Mouse (Mus musculus) neural tube, embryonic 12.5 days (tissue): ENCODE results near the gene Dennd6b. TPM values are rescaled to one million over a fixed set of nuclear protein-coding genes. Genes with fewer than 3 reads are reported as not detected.

ENCODE experiments used
- ATAC-seq: fragments of 200-750 bp; cut with Nextera tagmentation; 2 replicates; pipeline ENCODE4 v1.8.0; 2017; ENCODE audit warnings: low read depth, mild to moderate bottlenecking, moderate TSS enrichment, moderate library complexity; ENCODE audit not compliant: low FRiP score
- H3K27ac ChIP-seq: fragments of 300-500 bp; sonication (generic); 2 replicates; pipeline ENCODE4 v1.5.1; 2016
- H3K27me3 ChIP-seq: fragments of 300-500 bp; sonication (generic); replicated peaks from 2 replicates; pipeline ENCODE4 v1.6.1; 2016; ENCODE audit warnings: mild to moderate bottlenecking
- H3K36me3 ChIP-seq: fragments of 300-500 bp; sonication (generic); 2 replicates; pipeline ENCODE4 v1.6.1; 2016; ENCODE audit warnings: mild to moderate bottlenecking
- H3K4me1 ChIP-seq: fragments of 300-500 bp; sonication (generic); 2 replicates; pipeline ENCODE4 v1.6.1; 2016
- H3K4me2 ChIP-seq: fragments of 300-500 bp; sonication (generic); replicated peaks from 2 replicates; pipeline ENCODE4 v1.6.1; 2016; ENCODE audit warnings: mild to moderate bottlenecking
- H3K4me3 ChIP-seq: fragments of 300-500 bp; sonication (generic); 2 replicates; pipeline ENCODE4 v1.5.1; 2016
- H3K9ac ChIP-seq: fragments of 300-500 bp; sonication (generic); 2 replicates; pipeline ENCODE4 v1.6.1; 2016; ENCODE audit warnings: mild to moderate bottlenecking
- H3K9me3 ChIP-seq: fragments of 300-500 bp; sonication (generic); 2 replicates; pipeline ENCODE4 v1.6.1; 2016; ENCODE audit warnings: mild to moderate bottlenecking
- WGBS: fragments of 180-500 bp; shearing (Covaris S2); methylation state at CpG from one replicate; pipeline ENCODE4 v1.1.7; 2016; 5-methylcytosine and 5-hydroxymethylcytosine counted together
- polyA plus RNA-seq: library from polyadenylated mRNA; unstranded; fragments of >200 nt; fragmentation: Nextera tagmentation; extraction: Ambion mirVana; gene quantifications from 2 replicates; pipeline ENCODE4 v1.2.1, GENCODE M21; 2016

The Dennd6b gene
- polyA plus RNA-seq, 1 experiment from 2014 or later: 62.6 TPM

DNA sequence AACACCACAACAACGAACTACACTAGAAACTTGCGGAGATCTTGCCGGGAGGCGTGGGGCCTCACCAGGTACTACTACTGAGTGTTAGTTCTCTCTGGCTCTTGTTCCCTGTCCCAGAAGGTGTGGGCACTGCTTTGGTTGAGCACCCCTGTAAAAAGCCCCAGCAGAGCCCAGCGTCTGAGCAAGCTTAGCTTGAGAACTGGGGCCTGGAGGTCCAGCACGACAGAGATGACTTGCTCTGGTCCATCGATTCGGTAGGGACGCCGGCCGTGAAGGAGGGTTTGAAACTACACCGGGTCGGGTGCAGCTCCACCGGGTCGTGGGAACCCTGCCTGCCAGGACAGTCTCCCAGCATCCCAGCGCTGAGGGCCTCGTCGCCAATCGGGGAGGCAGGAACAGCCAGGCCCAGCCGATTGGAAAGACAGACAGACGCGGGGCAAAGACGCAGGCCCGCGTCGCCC is 16.2 kb downstream of the Dennd6b start:
- H3K4me1 ChIP-seq: peaks cover 52% of the 10 kb centered on the region
- H3K27ac ChIP-seq: peak overlapping the region; percentile 84
- under 1% methylated on average over 26 of the region's 26 CpGs for WGBS
- H3K4me2 ChIP-seq: peak overlapping the region; percentile 89
- H3K4me3 ChIP-seq: peak overlapping the region; percentile 83
- H3K27me3 ChIP-seq: no peaks in the 10 kb centered on the region
- no peak; the same call in 1 of the 2 replicates for ATAC-seq
- H3K9ac ChIP-seq: peak overlapping the region; percentile 96
- peaks cover 8% of the 10 kb centered on the region for H3K36me3 ChIP-seq
- H3K9me3 ChIP-seq: no peaks in the 10 kb centered on the region

DNA sequence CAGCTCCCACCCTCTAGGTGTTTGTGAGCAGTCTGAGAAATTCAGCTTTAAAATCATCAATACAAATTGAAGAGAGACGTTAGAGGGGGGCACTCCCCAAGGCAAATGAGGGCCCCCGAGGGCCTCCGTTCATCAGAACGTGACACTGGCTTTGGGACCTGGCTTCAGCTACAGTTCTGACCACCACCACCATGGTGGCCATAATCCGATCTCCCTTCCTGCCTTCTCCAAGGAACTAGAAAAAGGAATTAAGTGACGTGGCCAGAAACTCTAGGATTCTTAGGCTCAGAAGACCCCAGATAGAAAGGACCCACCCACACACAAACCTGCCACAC is 16.7 kb downstream of the Dennd6b start:
- WGBS: 3% methylated on average over 6 of the region's 6 CpGs
- peaks cover 57% of the 10 kb centered on the region for H3K4me1 ChIP-seq

DNA sequence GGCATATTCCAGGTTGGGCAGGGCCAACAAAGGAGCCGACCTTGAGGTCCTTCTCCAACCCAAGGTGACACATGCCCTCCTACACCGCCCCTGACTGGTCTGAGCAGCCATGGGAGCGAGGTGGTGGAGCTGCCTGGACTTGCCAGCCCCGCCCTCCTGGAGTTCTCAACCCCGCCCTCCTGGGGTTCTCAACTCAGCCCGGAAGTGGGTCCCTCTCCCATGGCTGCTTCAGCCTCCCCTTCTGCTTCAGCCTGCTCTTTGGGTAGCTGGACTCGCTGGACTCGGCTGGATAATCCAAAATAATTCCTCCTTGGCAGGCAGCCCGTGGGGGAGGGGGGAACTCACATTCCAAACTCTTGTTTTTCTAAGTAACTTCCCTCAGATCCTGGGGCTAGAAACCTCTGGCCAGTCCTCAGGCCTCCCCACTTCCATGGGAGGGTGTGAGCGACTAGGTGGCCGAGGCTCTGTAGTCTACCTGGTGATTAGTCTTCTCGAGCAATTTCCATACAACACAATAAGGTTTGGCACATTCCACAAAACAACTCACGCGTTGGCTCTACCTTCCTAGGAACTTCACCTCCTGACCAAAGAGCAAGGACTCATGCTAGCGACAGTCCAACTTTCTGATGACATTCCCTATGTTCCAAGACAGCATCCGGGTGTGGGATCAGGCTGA is 17.2 kb downstream of the Dennd6b start:
- H3K36me3 ChIP-seq: no peaks in the 10 kb centered on the region
- 7% methylated on average over 16 of the region's 16 CpGs for WGBS
- no peak for ATAC-seq
- 0 out of 2 replicates have a peak, but pooled peaks cover 6% of the 10 kb centered on the region for H3K27me3 ChIP-seq
- no peaks in the 10 kb centered on the region for H3K9me3 ChIP-seq
- peak overlapping the region; percentile 89 for H3K4me2 ChIP-seq
- H3K27ac ChIP-seq: no peak overlapping the region
- H3K4me1 ChIP-seq: peaks cover 62% of the 10 kb centered on the region
- peak overlapping the region; percentile 83 for H3K4me3 ChIP-seq
- H3K9ac ChIP-seq: peak overlapping the region; percentile 96

More for the DNA sequence above, 16.7 kb downstream of the Dennd6b start:
- no peak for ATAC-seq
- H3K36me3 ChIP-seq: peaks cover 3% of the 10 kb centered on the region
- 0 out of 2 replicates have a peak, but pooled peaks cover 5% of the 10 kb centered on the region for H3K27me3 ChIP-seq
- H3K27ac ChIP-seq: no peak overlapping the region
- H3K9ac ChIP-seq: peak overlapping the region; percentile 96
- peak overlapping the region; percentile 89 for H3K4me2 ChIP-seq
- H3K9me3 ChIP-seq: no peaks in the 10 kb centered on the region
- H3K4me3 ChIP-seq: peak overlapping the region; percentile 83

DNA sequence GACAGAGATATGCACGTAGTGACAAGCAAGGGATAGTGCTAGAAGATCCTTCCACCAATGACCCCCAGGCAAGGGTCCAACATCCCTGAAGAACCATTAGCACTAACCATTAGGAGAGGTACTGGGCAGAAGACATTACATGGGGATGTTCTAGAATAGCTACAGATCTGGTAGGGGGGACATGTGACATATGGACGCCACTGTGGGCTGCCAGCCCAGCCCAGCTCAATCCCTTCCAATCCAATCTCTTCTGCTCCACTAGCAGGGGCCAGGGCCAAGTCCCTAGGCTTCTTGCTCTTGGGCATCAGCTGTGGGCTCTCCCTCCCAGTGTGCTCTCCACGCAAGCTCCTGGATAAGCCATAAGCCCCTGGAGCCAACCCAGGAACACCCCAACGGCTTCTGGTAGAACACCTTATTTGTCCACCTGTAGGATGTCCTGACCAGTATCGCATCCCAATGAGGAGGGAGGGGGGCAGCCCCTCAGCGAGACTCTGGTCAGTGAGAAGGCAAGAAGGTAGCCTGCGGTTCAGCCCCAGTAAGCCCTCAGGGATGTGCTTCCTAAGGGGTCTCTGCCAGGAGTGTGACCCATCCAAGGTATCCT is 17.9 kb downstream of the Dennd6b start:
- 79% methylated on average over 7 of the region's 7 CpGs for WGBS

DNA sequence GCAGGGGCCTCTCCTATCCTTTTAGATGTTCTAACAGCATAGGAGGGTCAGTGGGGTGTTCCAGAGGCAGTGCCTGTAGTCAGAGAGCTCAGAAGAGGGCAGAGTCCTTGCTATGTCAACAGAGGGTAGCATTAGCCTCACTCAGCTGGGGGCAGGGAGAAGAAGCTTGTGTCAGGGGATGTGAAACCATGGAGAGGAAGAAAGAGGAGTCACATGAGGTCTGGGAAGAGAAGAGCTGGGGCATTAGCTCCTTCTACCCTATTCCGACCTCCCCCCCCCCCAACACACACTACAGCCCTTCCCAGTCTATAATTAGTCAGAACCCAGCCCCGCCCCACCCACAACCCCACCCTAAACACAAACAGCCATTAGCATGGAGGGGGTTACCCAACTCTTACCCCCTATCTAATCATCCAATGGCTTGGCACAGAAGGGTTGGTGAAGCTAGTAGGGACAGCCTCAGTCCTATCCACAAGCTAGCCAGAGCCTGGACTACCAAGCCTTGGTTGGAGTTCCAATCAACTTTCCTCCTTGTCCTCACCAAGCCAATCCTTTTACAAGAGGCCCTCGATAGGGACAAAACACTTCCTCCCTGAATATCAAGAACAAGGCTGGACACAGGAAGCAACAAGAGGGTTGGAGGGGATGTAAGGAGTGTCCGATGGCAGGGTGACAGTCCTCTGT is 18.6 kb downstream of the Dennd6b start:
- Histone ChIP-seq H3K27ac (no peak overlapping the region), H3K9ac (peak overlapping the region; percentile 96; the same call in 1 of the 2 replicates)

More for the DNA sequence above, 17.9 kb downstream of the Dennd6b start:
- Histone ChIP-seq H3K4me2 (peak overlapping the region; percentile 89), H3K9ac (peak overlapping the region; percentile 96; the same call in 1 of the 2 replicates), H3K4me3 (peak overlapping the region; percentile 83; the same call in 1 of the 2 replicates), H3K27ac (no peak overlapping the region), H3K4me1 (peaks cover 69% of the 10 kb centered on the region), H3K27me3 (0 out of 2 replicates have a peak, but pooled peaks cover 6% of the 10 kb centered on the region), H3K9me3 (no peaks in the 10 kb centered on the region), H3K36me3 (no peaks in the 10 kb centered on the region)
- ATAC-seq: no peak

DNA sequence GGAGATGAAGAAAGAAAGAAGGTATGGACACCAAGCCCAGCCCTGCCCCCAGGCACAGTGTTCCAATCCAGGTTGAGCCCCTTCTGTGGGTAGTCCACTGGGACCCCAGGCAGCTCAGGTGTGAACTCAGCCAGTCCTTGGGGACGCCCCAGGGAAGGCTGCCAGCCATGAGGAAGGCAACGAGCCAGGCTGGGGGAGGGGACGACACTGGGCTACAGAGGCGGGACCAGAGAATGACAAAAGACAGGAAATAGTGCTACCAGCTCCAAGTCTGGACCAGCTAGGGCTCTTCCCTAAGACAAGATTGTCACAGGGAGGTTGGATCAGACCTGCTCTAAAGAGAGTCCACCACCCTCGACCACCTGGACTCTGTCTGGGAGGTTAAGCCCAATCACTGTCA is 19.2 kb downstream of the Dennd6b start:
- Histone ChIP-seq H3K4me1 (peaks cover 77% of the 10 kb centered on the region), H3K9me3 (no peaks in the 10 kb centered on the region), H3K9ac (no peak overlapping the region; the same call in 1 of the 2 replicates), H3K4me2 (peak overlapping the region; percentile 89), H3K4me3 (no peak overlapping the region), H3K36me3 (no peaks in the 10 kb centered on the region), H3K27ac (no peak overlapping the region), H3K27me3 (0 out of 2 replicates have a peak, but pooled peaks cover 6% of the 10 kb centered on the region)
- no peak for ATAC-seq
- 7% methylated on average over 5 of the region's 5 CpGs for WGBS

More for the DNA sequence above, 18.6 kb downstream of the Dennd6b start:
- no peak for ATAC-seq
- Histone ChIP-seq H3K27me3 (0 out of 2 replicates have a peak, but pooled peaks cover 6% of the 10 kb centered on the region), H3K4me2 (peak overlapping the region; percentile 89), H3K9me3 (no peaks in the 10 kb centered on the region), H3K4me1 (peaks cover 76% of the 10 kb centered on the region), H3K36me3 (no peaks in the 10 kb centered on the region), H3K4me3 (no peak overlapping the region)
- WGBS: 79% methylated on average over 3 of the region's 4 CpGs

DNA sequence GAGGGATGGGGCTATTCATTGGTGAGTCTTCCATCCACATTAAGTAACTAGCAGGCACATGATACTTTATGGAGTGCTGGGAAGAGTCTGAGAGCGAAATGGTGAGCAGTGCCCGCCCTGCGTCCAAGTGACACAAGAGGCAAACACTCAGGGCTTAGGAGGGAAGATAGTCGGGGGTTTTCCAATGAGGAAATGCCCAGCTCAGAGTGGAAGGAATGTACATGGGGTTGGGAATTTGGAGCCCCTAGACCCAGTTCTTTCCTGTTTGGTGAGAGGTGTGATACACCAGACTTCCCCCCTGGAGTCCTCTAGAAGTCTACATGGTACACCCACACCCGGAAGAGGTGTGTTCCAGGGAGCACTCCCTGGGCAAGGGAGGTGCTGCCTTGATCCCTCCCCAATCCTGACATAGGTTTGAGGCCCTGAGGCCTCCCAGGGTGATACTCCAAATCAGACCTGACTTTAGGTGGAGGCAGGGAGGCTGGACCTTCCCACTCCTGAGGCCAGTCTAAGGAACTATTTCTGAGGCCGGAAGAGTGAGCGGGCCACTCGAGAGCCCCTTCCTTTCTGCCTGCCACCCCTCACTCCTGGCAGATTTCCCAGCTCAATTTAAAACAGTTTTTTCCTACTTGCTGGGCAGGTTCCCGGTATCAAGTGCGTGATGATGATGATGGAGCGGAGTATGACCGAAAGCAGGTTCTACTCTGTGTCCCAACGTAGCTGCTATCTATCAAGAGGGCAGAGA is 20.7 kb downstream of the Dennd6b start:
- Histone ChIP-seq H3K4me1 (peaks cover 81% of the 10 kb centered on the region), H3K27ac (no peak overlapping the region), H3K4me2 (no peak overlapping the region), H3K4me3 (no peak overlapping the region), H3K9ac (no peak overlapping the region), H3K27me3 (0 out of 2 replicates have a peak, but pooled peaks cover 6% of the 10 kb centered on the region), H3K36me3 (0 out of 2 replicates have a peak, but pooled peaks cover 1% of the 10 kb centered on the region), H3K9me3 (no peaks in the 10 kb centered on the region)
- WGBS: 87% methylated on average over 13 of the region's 13 CpGs
- no peak for ATAC-seq

DNA sequence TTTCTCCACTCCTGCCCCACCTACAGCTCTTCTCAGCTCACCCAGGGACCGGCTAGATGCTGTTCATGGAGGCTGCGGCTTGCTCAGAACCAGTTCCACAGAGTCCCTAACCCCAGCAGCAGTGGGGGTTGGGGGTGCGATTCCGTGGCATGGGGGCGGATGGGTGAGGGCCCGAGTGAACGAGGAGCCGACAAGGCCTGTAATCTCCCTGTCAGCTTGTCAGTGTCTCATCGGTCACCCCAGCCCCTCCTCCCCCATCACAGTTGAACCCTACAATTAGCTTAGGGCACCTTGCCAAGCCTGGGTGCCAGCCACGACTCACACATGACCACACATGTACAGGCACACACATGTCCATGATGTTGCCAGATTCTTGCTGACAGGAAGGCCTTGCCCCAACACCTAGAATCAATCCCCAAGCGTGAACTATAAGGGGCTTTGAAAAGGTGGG is 21.4 kb downstream of the Dennd6b start:
- H3K9ac ChIP-seq: no peak overlapping the region
- H3K4me1 ChIP-seq: peaks cover 88% of the 10 kb centered on the region
- no peak overlapping the region for H3K27ac ChIP-seq
- H3K9me3 ChIP-seq: no peaks in the 10 kb centered on the region
- 0 out of 2 replicates have a peak, but pooled peaks cover 6% of the 10 kb centered on the region for H3K27me3 ChIP-seq
- peak overlapping the region; percentile 99 for H3K4me2 ChIP-seq
- H3K4me3 ChIP-seq: no peak overlapping the region
- ATAC-seq: no peak
- 64% methylated on average over 11 of the region's 11 CpGs for WGBS
- peaks cover 7% of the 10 kb centered on the region; the same call in 1 of the 2 replicates for H3K36me3 ChIP-seq

DNA sequence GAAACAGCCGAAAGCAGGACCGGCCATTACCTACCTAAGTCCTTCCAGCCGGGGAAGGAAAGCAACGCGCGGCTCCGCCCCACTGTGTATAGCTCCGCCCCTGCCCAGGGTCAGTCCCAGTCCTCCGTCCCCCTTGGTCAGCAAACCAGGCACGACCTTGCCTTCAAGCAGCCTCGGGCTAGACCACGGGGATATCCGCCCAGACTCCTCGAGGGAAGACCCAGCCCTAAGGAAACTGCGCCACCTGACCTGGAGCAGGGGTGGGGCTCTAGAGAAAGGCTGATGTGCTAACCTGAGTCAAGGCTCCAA is 22.4 kb downstream of the Dennd6b start:
- peak; percentile 33; the same call in 1 of the 2 replicates for ATAC-seq
- peaks cover 90% of the 10 kb centered on the region for H3K4me1 ChIP-seq
- peak overlapping the region; percentile 49 for H3K4me3 ChIP-seq
- H3K36me3 ChIP-seq: peaks cover 13% of the 10 kb centered on the region; the same call in 1 of the 2 replicates
- peak overlapping the region; percentile 82; the same call in 1 of the 2 replicates for H3K9ac ChIP-seq
- H3K27ac ChIP-seq: no peak overlapping the region
- H3K9me3 ChIP-seq: no peaks in the 10 kb centered on the region
- peak overlapping the region; percentile 99 for H3K4me2 ChIP-seq
- H3K27me3 ChIP-seq: 0 out of 2 replicates have a peak, but pooled peaks cover 6% of the 10 kb centered on the region
- WGBS: 0% methylated on average over 15 of the region's 15 CpGs

DNA sequence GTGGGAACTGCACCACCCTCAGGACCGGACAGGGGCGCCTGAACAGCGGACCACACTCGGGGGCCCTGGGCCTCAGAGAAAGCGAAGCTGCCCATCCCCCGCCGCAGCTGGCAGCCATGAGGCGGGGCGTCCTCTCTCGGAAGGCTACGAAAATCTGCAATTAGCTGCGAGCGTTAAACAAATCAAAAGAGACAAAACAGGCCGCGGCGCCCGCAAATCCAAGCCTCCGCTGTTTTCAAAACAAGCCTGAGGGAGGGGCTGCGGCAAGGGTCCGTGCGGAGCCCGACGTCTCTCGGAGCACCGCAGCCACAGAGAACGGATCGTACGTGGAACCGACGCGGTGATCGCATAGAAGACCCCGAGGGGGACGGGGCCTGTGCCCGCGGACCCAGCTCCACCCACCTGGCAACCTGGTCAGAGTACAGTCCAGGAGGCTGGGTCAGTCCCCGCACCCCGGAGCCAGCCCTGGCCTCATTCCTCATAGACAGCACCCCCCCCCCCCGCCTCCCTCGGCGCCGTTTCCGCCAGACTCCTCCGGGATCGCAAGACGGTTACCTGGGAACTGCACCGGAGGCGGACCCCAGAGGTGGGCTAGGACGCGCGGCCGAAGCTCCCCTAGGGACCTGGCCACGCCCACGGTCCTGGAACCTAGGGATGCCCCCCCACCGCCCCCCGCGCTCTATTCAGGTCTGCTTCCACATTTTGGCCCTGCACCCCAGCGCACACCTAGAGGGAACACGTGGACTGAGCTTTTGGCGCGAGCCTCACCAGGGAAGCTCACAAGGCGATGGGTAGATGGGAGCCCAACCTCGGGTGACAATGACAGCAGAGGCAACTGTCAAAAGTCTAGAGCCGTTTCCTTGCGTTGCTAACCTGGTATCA is 23.0 kb downstream of the Dennd6b start:
- no peaks in the 10 kb centered on the region for H3K9me3 ChIP-seq
- H3K27ac ChIP-seq: peak overlapping the region; percentile 43; the same call in 1 of the 2 replicates
- peak; percentile 51 for ATAC-seq
- 0 out of 2 replicates have a peak, but pooled peaks cover 6% of the 10 kb centered on the region for H3K27me3 ChIP-seq
- peak overlapping the region; percentile 99 for H3K4me2 ChIP-seq
- H3K4me1 ChIP-seq: peaks cover 85% of the 10 kb centered on the region
- WGBS: under 1% methylated on average over 65 of the region's 65 CpGs
- H3K9ac ChIP-seq: peak overlapping the region; percentile 82
- peaks cover 16% of the 10 kb centered on the region for H3K36me3 ChIP-seq
- peak overlapping the region; percentile 49 for H3K4me3 ChIP-seq
